Mouse (Mus musculus) bone marrow, adult 2 months (tissue): ENCODE measurements around the gene Dtx4. TPM values are rescaled to one million over a fixed set of nuclear protein-coding genes. Genes with fewer than 3 reads are reported as not detected.

Experiments used
- H3K27ac ChIP-seq: fragments of 200-500 bp; 2 replicates; pipeline ENCODE4 v1.5.1; 2012; ENCODE audit warnings: low read depth, mild to moderate bottlenecking, control low read depth, inconsistent platforms, low read length; ENCODE audit not compliant: control insufficient read depth, poor library complexity, insufficient read depth
- H3K4me1 ChIP-seq: fragments of 200-500 bp; 2 replicates; pipeline ENCODE4 v1.6.1; 2011; ENCODE audit warnings: low read length; ENCODE audit not compliant: control insufficient read depth, insufficient read depth
- H3K4me3 ChIP-seq: fragments of 200-500 bp; replicated peaks from 2 replicates; pipeline ENCODE3; 2011; ENCODE audit warnings: mild to moderate bottlenecking, low read depth, low read length, control low read depth; ENCODE audit not compliant: control insufficient read depth
- CTCF ChIP-seq: fragments of 200-500 bp; IDR thresholded peaks from 2 replicates; pipeline ENCODE4 v1.5.1; 2011; ENCODE audit warnings: low read length, control low read depth; ENCODE audit not compliant: control insufficient read depth, insufficient read depth
- POLR2A ChIP-seq: fragments of 200-500 bp; IDR thresholded peaks from 2 replicates; pipeline ENCODE4 v1.6.1; 2011; ENCODE audit warnings: low read depth, mild to moderate bottlenecking, control low read depth, low read length, borderline replicate concordance; ENCODE audit not compliant: control insufficient read depth
- WGBS: fragments of 180-500 bp; shearing (Covaris S2); methylation state at CpG from one replicate; pipeline ENCODE4 v1.1.7; 2018; 5-methylcytosine and 5-hydroxymethylcytosine counted together
- polyA plus RNA-seq: library from polyadenylated mRNA; stranded (reverse); fragments of >200 nt; gene quantifications from 2 replicates; pipeline ENCODE4 v1.2.4, GENCODE M21; 2011; ENCODE audit warnings: low replicate concordance; ENCODE audit not compliant: missing spikeins, insufficient read depth, insufficient read length

Gene Dtx4
- polyA plus RNA-seq, 1 experiment = 6.7 TPM

GRCm38 (mm10) chr19:12498941-12499340 is 2.3 kb downstream of the Dtx4 start:
- no peak for TF ChIP-seq CTCF
- TF ChIP-seq POLR2A = no peak
- H3K4me3 ChIP-seq = no peak overlapping the region
- 71% methylated on average over 1 of the region's 1 CpGs for WGBS
- H3K4me1 ChIP-seq = no peaks in the 10 kb centered on the region
- no peak overlapping the region for H3K27ac ChIP-seq

GRCm38 (mm10) chr19:12498321-12498720 is 2.9 kb downstream of the Dtx4 start:
- no peak overlapping the region for H3K4me3 ChIP-seq
- no peaks in the 10 kb centered on the region for H3K4me1 ChIP-seq
- H3K27ac ChIP-seq = no peak overlapping the region
- WGBS = 70% methylated on average over 4 of the region's 4 CpGs
- no peak for TF ChIP-seq CTCF
- no peak for TF ChIP-seq POLR2A

GRCm38 (mm10) chr19:12497909-12498308 is 3.3 kb downstream of the Dtx4 start:
- Histone ChIP-seq H3K4me1 (no peaks in the 10 kb centered on the region), H3K27ac (no peak overlapping the region), H3K4me3 (no peak overlapping the region)
- TF ChIP-seq CTCF = no peak
- no peak for TF ChIP-seq POLR2A
- 85% methylated on average over 2 of the region's 2 CpGs for WGBS

GRCm38 (mm10) chr19:12496241-12496640 is 5.0 kb downstream of the Dtx4 start:
- Histone ChIP-seq H3K4me3 (no peak overlapping the region), H3K4me1 (no peaks in the 10 kb centered on the region), H3K27ac (no peak overlapping the region)
- TF ChIP-seq CTCF = no peak
- no peak for TF ChIP-seq POLR2A
- WGBS = 80% methylated on average over 2 of the region's 2 CpGs

GRCm38 (mm10) chr19:12494972-12495535 is 6.2 kb downstream of the Dtx4 start:
- H3K4me3 ChIP-seq = no peak overlapping the region
- H3K27ac ChIP-seq = no peak overlapping the region
- no peak for TF ChIP-seq POLR2A
- no peak for TF ChIP-seq CTCF
- WGBS = 44% methylated on average over 3 of the region's 3 CpGs
- no peaks in the 10 kb centered on the region for H3K4me1 ChIP-seq

GRCm38 (mm10) chr19:12494187-12494458 is 7.1 kb downstream of the Dtx4 start:
- H3K27ac ChIP-seq = no peak overlapping the region
- TF ChIP-seq POLR2A (no peak), CTCF (no peak)
- 63% methylated on average over 4 of the region's 4 CpGs for WGBS
- H3K4me3 ChIP-seq = no peak overlapping the region
- H3K4me1 ChIP-seq = no peaks in the 10 kb centered on the region

- H3K4me1 ChIP-seq = no peaks in the 10 kb centered on the region
- WGBS = 59% methylated on average over 4 of the region's 4 CpGs
- H3K27ac ChIP-seq = no peak overlapping the region
- TF ChIP-seq POLR2A = no peak
- TF ChIP-seq CTCF = no peak
- no peak overlapping the region for H3K4me3 ChIP-seq
These were observed 7.6 kb downstream of the Dtx4 start for GRCm38 (mm10) chr19:12493453-12494186.

- H3K4me1 ChIP-seq = no peaks in the 10 kb centered on the region; the same call in 1 of the 2 replicates
- TF ChIP-seq POLR2A (no peak), CTCF (no peak)
- no peak overlapping the region for H3K4me3 ChIP-seq
- WGBS = 84% methylated on average over 7 of the region's 7 CpGs
- no peak overlapping the region for H3K27ac ChIP-seq
These were observed 9.6 kb downstream of the Dtx4 start for GRCm38 (mm10) chr19:12491636-12492035.
